Mouse (Mus musculus) monocyte, adult 2 months (primary cell): Measurements from ENCODE around the gene Pfkp.

Experiments
- DNase-seq, 2 experiments: peaks; one replicate each; pipeline ENCODE4 v3.0.0; 2022; ENCODE audit warnings: low spot score in 2 of 2, low read depth in 1 of 2

Gene Pfkp

GRCm38 (mm10) chr13:6613690-6614445, 34.7 kb downstream of the Pfkp start:
- DNase-seq = no peak

- DNase-seq = no peak
Measured at GRCm38 (mm10) chr13:6602786-6603409, 45.7 kb downstream of the Pfkp start.

GRCm38 (mm10) chr13:6601676-6602075, 46.9 kb downstream of the Pfkp start:
- no peak for DNase-seq

- DNase-seq = no peak
Measured at GRCm38 (mm10) chr13:6600626-6601025, 48.0 kb downstream of the Pfkp start.

- no peak for DNase-seq
Measured at GRCm38 (mm10) chr13:6597801-6598200, 50.8 kb downstream of the Pfkp start.

- no peak for DNase-seq
Measured at GRCm38 (mm10) chr13:6595403-6595802, 53.2 kb downstream of the Pfkp start.

- DNase-seq = no peak
Measured at GRCm38 (mm10) chr13:6590846-6591245, 57.7 kb downstream of the Pfkp start.

GRCm38 (mm10) chr13:6586009-6586408, 62.6 kb downstream of the Pfkp start:
- DNase-seq = no peak

GRCm38 (mm10) chr13:6583499-6584125, 65.0 kb downstream of the Pfkp start:
- DNase-seq = no peak

- no peak for DNase-seq
Measured at GRCm38 (mm10) chr13:6575920-6576509, 72.6 kb downstream of the Pfkp start.

- DNase-seq = no peak
Measured at GRCm38 (mm10) chr13:6565571-6565970, 83.0 kb downstream of the Pfkp start.

- no peak for DNase-seq
Measured at GRCm38 (mm10) chr13:6562409-6562808, 86.2 kb downstream of the Pfkp start.

- DNase-seq = no peak
Measured at GRCm38 (mm10) chr13:6557771-6558170, 90.8 kb downstream of the Pfkp start.

GRCm38 (mm10) chr13:6555656-6556055, 92.9 kb downstream of the Pfkp start:
- DNase-seq = no peak

- no peak for DNase-seq
Measured at GRCm38 (mm10) chr13:6553708-6554107, 94.9 kb downstream of the Pfkp start.

- no peak for DNase-seq
Measured at GRCm38 (mm10) chr13:6535287-6535932, 113.2 kb downstream of the Pfkp start.

GRCm38 (mm10) chr13:6532683-6533082, 115.9 kb downstream of the Pfkp start:
- DNase-seq = no peak
